Mouse (Mus musculus): ENCODE measurements at regions not wholly inside any gene's neighbourhood (a gene's known extent, or its start where the extent isn't known, plus 50 kb on each side); places are given as distances from the start of the nearest gene placed in this dataset.

DNA sequence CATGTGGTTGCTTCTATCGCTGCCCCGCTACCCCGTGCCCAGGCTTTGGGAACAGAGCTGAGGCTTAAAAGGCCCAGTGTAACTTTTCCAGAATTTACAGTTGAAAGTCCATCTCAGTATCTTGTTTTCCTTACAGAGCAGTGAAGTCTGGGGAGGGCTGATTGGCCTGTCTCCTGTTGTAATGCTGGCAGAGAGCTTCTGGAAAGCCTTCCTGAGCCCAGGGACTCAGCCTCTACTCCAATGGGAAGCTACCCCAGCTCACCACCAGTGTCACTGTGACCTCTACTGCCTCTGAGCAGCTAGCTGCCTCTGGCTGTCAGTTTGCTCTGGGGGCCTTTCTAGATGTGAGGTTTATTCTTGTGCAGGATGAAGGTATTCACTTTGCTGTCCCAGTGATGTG lies 87.5 kb downstream of the Kcnrg start:
- DNase-seq (ENCODE audit: low spot score in 2 of 2) = no peak

DNA sequence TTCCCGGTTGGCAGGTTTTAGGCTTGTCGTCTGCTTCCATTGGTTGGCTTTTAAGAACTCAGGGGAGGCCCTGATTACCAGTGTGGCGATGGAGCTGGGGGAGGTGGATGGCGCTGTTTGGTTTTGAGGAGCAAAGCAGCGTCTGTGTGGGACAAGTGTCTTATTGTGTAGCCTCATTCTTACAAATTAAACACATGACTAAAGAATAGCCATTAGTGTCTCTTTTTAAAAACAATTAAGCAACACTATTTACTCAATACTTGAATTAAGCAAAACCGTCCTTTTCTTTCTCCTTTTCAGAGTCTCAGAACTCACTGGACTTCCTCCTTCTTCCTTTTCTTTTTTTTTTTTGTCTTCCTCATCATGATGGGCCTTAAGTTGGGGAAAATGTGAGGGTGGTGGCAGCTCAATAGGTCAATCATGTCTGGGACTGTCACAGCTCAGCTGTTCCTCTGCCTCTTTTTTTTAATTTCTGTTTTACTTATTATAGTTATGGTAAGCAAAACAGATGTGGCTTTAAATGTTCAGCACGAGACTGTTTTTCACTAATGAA lies 89.1 kb downstream of the Kcnrg start:
- no peak for DNase-seq (ENCODE audit: low spot score in 2 of 2)

DNA sequence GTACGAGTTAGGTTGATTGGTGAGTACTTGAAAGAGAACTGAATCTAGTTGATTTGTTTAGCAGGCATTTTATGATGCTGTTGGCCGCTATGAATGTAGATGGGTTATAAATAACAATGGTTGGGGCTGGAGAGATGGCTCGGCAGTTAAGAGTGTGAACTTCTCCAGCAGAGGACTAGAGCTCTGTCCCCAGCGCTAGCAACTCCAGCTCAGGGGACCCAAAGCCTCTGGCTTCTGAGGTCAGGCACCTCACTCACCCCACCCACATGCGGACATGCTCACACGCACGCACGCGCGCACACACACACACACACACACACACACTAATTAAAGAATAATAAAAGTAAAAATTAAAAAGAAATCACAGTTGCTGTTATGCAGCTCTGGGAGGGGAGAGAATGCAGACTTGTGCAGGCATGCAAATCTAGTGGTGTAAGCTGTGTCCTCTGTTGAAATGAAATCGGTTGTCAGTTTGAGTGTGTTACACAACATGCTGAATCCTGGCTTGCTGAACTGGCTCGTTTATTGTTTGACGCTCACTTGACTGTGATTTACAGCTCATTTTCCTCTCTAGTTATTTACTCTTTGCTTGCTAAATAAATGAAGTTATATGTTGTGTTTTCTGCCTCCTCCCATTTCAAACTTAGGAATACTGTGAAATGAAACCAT lies 89.8 kb downstream of the Kcnrg start:
- DNase-seq (ENCODE audit: low spot score in 2 of 2) = no peak

DNA sequence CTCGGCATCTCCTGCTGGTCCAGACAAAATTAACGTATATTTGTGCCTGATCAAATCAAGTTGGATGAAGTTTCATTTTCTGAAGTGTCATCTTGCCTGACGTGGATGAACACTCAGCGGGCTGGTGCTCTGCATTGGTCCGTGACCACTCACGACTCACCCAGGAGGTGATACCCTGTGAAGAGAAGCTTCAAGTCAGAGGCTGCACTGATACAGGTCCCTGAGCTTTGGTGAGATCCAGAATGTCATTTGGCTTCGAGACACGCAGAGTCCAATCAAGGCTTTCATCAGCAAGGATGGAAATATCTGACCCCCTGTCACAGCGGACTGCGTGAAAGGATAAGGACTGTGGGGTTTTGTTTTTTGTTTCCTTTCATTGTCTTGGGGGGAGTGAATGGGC lies 90.4 kb downstream of the Kcnrg start:
- DNase-seq (ENCODE audit: low spot score in 2 of 2) = no peak

DNA sequence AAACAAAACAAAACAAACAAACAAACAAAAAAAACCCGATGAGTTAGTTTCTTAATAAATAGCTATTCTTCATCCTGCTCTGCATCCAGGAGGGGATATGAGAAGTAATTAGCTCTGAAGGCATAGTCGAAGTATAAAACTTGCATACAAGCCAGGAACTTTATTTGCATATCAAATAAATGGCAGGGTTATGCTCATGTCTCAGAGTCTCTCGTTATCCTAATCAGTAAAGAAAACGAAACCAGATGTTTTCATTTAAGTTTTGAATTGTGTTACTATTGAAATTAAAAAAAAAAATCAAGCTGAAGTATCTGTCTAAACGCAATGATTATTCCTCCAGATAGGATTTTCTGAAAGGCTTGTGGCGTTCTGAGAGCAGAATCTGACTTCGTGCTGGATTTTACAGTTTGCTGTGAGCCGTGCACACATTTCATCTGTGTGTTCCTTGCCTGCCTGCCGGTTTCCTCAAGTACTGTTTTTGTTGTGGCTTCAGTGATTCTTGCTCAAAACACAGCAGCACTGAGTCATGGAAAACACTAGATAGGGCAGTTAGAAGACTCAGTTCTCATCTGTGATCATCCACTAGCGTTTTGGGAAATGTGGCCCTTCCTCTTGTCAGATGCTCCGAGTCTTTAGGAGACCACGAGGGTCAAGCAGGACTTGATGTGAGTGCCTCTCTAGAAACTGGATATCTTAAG lies 91.2 kb downstream of the Kcnrg start:
- DNase-seq (ENCODE audit: low spot score in 2 of 2) = no peak

DNA sequence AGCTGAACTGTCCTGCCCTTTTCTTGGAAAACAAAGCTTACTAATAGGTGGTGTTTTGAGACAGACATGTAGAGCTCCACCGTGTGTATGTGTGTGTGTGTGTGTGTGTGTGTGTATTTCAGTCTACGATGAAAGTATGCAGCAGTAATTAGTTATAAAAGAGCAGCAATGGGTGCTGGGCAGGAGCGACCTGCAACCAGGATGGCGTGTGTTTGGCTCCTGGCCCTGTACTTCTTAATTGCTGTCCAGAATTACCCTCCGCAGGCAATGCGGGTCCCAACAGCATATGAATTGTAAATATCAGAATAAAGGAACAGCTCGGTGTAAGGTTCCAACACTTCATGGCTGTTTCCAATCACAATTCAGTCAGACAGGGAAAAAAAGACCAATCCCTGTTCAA lies 92.4 kb downstream of the Kcnrg start:
- no peak for DNase-seq (ENCODE audit: low spot score in 2 of 2)

DNA sequence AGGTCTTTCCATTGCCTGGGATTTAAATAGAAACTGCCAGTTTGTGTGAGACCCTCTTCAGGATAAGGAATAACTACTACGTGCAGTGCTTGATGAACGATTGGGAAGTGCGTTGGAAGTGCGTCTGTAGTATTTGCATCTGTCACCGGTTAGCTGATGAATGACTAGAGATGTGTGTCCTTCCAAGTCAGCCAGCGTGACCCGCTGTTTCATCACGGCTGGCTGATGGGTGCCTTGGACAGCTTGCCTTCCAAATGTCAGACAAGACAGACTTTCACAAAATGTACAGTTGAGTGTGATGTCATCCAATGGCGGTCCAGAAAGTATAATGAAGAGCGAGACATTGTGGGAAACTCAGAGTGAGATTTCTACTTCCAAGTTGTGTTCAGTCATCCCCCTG lies 93.9 kb downstream of the Kcnrg start:
- no peak for DNase-seq (ENCODE audit: low spot score in 2 of 2)

DNA sequence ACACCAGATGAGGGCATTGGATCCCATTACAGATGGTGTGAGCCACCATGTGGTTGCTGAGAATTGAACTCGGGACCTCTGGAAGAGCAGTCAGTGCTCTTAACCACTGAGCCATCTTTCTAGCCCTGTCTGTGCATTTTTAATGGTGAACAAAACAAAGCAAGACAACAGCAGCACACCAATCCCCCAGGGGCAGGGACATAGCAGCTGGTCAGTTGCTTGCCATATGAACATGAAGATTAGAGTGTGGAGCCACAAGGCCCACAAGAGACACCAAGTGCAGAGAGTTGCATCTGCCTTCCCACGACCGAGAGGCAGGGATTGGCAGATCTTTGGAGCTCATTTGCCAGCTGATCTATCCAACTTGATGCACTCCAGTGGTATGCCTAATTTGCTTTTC lies 96.7 kb downstream of the Kcnrg start:
- DNase-seq (ENCODE audit: low spot score in 2 of 2) = no peak

DNA sequence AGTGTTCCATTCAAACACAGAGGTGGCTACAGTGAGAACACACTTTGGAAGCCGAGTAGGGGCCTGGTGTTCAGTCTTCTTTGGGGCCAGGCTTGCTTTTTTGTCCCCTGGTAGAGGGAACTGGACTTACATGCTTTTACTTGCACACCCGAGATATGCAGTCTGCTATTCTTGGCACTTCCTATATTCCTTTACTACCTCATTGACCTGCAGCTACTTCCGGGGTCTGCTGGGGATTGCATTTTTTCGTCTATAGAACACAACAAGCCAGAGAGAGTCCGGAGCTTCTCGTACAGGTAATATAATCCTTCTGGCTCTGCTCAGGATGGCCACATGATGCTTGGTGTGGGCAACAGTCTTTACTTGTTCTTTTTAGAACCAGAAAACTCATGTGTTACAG lies 99.7 kb downstream of the Kcnrg start:
- DNase-seq (ENCODE audit: low spot score in 2 of 2) = no peak

DNA sequence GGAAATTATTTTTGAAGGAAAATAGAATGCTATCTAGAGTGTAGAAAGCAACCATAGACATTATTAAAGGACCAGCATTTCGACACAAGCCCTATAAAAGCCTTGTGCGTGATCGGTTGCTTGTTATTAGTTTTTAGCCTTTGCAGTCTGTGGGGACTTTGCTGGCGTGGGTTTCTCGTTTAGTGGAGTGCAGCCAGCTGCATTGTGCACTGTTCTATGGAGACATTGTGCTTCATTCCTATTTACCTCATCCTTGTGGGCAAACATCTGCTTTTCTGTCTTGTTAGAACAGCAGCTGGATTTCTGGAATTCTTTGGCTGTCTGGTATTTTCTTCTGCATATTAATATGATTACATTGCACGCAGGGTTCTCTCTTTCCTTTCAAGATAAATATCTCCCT lies 101.1 kb downstream of the Kcnrg start:
- no peak for DNase-seq (ENCODE audit: low spot score in 2 of 2)

DNA sequence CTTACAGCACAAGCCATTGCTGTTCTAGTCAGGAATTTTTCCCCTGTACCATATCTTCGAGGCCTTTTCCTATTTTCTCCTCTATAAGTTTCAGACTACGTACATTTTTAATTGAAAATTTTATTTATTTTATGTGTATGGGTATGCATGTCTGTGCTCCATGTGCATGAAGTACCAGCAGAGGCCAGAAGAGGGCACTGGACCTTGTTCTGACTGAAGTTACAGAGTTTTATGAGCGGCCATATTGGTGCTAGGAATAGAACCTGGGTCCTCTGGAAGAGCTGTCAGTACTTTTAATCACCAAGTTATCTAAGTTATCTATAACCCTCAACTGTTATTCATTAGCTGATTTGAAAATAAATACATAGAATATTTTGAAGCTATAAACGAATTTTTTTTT lies 108.5 kb downstream of the Kcnrg start:
- no peak for DNase-seq (ENCODE audit: low spot score in 2 of 2)

DNA sequence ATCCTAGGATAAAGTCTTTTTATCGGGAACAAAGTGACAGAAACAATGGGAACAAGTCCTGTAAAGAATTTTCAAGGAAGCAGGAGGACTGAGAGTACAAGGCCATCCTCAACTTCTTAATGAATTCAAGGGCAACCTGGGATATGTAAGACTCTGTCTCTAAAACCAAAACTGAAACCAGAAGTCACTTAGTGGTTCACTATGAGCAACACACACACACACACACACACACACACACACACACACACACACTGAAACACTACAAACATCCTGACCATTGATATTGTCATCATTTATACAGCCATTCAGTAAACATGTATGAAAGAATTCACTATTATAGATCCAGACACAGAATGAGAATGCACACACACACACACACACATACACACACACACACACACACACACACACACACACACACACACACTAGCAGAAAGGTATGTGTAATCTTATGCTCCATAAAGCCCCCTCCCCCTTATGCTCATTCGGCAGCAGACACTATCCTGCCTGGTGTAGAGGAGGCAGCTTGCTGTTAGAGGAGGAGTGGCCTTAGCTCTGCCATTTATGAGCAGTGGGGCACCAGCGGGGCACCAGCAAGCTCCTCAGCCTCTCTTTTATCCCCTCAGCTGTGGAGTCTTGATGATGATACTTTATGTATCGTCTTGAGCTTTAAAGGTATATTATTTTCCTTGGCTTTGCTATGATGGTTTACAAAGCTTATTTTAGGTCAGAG lies 111.3 kb downstream of the Kcnrg start:
- DNase-seq (ENCODE audit: low spot score in 2 of 2) = no peak

DNA sequence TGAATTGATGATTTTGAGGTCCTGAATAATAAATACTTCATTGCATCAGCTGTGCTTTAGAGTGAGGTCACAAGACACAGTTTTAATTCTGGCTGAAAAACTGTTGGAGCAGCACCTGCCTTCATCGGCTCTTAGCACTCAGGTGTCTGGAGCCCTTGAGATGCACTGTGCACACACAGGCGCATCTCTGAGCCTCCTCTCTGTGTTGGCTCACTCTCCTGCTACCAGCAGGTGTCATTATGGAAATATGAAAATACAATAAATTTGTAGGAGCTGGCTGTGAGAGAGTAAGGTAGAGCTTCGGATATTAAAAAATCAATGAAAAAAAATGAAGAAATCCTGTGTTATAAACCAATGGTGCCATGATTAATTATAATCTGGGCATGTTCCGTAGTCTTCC lies 114.0 kb downstream of the Kcnrg start:
- no peak for DNase-seq (ENCODE audit: low spot score in 2 of 2)

DNA sequence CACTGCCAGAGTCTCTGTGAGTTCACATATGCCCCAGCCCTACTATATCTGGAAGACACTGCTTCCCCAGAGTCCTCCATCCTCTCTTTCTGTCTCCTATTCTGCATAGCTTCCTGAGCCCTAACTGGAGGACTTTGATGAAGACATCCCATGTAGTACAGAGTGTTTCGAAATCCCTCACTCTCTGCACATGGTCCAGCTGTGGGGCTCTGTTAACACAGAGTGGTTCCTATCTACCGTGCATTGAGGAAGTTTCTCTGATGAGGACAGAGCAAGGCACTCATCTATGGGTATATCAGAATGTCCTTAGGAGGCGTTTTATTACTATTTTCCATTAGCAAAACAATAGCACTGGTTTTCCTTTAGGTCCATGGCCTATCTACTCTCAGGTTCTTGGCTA lies 117.7 kb downstream of the Kcnrg start:
- no peak for DNase-seq (ENCODE audit: low spot score in 2 of 2)

DNA sequence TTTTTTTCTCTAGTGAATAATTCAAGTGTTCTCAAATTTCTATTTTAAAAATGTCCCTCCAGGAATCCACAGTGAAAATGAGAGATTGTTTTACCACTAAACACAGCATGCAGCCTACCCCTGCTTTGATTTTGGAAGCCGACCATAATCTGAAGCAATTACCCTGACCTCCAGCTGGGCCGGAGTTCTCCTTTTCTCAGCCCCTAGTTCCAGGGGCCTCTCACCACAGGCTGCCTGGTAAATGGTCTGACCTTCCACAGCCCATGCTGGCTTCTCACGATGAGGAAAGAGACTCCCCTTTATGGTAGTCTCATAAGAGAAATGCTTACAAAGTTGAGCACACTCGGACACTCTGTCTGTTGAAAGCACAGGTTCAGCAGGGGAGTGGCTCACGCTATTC lies 121.3 kb downstream of the Kcnrg start:
- DNase-seq (ENCODE audit: low spot score in 2 of 2) = no peak

DNA sequence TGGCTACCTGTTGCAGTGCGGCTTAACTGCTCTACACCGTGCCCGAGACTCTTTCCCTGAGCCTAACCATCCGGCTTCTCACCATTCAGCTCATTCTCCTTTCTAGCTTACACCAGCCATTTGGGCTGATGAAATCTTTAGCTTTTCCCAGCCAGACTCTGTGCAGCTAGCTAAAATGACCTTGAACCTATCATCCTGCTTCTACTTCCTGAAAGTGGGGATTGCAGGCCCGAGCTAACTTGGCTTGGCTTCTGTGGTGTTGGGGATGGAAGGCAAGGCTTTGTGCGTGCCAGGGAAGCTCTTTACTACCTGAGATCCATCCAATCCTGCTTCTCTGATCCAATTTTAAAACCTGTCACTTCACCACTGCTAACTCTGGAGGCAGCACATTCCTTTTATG lies 128.3 kb downstream of the Kcnrg start:
- DNase-seq (ENCODE audit: low spot score in 2 of 2) = no peak

DNA sequence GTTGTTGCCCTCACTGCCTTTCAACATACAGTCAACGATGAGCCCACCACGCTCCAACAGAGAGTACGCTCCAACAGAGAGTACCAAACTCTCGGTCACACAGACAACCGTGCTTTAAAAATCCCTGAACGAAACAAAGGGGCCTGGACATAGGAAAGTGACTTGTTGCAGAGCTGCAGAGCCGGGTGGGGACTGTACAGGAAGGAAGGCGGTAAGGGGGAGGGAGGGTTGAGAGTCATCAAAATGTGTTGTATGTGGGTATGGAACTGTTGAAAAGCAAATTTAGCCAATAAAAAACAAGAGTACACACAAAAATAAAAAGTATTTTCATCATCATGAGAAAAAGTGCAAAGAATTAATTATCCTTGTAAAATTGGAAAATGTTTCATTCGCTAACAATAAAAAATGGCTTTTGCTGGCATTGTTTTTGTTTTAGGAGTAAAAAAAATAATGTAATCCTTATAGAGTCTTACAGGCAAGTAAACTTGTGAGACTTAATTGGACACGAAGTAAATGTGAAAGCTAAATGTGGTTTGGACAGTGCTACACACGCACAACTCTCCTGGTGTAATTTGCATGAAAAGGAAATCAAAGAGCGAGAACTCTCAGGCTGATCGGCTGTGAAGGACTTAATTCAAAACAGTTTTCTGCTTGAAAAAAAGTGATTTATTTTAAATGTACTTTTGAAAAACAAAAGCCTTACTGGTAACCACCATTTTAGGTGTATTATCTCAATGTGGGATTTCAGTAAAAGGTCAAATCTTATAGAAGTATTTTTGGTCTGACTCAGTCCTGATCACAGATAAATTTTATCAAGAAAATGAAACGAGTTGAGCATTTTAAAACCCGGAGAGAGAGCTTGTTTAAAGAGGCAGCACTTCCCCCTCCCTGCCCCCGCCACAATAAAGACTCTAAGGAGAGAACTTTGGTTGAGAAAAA lies 129.4 kb downstream of the Kcnrg start:
- no peak for DNase-seq (ENCODE audit: low spot score in 2 of 2)

DNA sequence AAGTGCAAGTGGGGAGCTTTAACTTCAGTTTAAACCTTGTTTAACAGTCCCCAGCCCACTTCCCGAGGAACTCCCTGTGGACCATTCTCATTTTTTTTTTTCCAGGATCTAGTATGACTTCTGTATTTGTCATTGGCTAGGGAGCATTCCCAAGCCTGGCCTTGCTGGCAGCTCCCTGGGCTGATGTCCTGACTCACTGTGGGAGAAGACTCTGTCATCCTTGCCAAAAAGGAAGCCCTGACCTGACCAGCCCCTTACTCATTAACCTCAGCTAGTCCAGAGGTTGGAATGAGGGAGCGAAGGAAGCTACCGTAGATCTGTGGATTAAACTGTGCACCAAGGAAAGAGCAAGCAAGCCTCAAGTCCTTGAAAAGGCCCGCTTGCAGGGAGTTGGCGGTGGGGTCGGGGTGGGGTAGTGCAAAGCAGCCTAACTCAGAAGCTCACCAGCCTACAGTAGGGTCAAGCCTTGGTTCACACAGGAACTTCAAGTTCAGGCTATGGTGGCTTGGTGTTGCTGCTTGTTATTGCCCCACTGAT lies 130.3 kb downstream of the Kcnrg start:
- no peak for DNase-seq (ENCODE audit: low spot score in 2 of 2)

DNA sequence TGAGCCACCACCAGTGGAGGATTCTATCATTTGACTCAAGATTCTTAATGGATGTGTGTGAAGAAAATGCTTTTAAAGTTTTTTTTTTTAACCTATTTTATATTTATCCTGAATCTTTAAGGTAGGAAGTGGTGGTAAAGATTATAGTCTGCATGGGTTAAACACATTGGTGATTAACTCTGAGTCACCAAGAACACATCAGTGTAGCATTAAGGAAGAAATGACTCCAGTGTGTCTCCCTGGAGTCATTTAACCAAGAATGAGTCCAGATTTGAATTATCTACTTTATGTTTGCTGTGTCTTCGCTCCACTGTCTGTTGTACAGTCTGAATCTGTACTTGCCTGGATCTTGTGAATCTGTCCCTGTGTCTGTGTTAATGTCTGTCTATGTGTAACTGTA lies 132.2 kb downstream of the Kcnrg start:
- no peak for DNase-seq (ENCODE audit: low spot score in 2 of 2)

DNA sequence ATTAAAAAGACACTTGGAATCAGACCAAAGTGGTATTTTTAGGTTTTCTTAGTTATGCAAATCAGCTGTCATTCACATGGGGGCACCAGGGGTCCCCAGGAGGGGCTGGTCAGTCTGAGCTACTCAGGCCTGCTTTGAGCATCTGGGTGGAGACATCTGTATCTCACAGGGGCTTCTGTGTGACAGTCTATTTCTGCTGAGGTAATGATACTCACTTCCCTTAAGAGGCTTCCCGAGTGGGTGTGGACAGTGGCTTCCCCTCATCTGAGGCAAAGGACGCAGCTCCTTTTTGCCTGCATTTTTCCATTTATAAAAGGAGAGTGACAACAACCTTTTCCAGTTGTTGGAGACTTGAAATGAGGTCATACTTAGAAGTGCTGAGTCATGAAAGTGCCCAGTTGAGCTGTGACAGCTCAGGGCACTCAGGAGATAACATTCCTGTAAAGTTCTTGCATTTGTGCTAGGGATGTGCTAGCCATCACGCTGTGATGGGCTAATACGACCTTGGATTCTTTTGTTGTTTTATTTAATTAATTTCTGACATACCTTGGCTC lies 136.7 kb downstream of the Kcnrg start:
- no peak for DNase-seq (ENCODE audit: low spot score in 2 of 2)

DNA sequence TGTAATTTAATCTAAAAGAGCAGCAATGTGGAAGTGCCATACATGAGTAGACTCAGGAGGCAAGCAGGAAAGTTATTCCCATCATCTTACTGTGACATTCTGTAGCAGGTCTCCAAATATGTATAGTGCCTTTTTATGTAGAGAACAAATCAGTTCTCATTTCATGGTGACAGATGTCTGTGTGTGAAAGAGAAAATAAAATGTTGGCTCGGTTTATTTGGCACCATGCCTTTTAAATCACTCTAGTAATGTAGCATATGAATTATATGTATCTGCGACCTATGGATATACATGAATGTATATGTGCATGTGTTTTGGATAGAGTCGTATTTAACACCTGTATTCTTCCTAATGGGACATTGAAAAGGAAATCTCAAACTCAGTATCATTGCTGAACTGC lies 146.2 kb downstream of the Kcnrg start:
- no peak for DNase-seq (ENCODE audit: low spot score in 2 of 2)
